ENCODE assay signal across 30 mouse cellular contexts in genomic region chr12:118034990-118035389, GRCm38 (mm10).
DNase-seq lines count a peak whose midpoint lies in the region; ATAC-seq and TF ChIP-seq lines count a peak whose summit lies in the region.
"Had no signal": no experiment of that assay in that cellular context is flagged by ENCODE, and none has a peak within 500 bp of the region (broad histone marks: within the 10 kb centered on the region; RNA-seq: fewer than 3 reads in every experiment).

No protein-coding gene starts in this region.

- no peaks in the 10 kb centered on the region for H3K36me3 ChIP-seq in midbrain, embryonic 10.5 days
- H3K36me3 ChIP-seq: hindbrain, embryonic 10.5 days; hindbrain, embryonic 15.5 days; kidney, embryonic 15.5 days; limb, embryonic 12.5 days; liver, embryonic 15.5 days; midbrain, embryonic 15.5 days; neural tube, embryonic 15.5 days had no signal

- no peak overlapping the region for H3K4me3 ChIP-seq in midbrain, embryonic 10.5 days
- no peak overlapping the region for H3K4me3 ChIP-seq in left cerebral cortex, adult 2 months
- H3K4me3 ChIP-seq: erythroblast, embryonic 14.5 days; hindbrain, embryonic 10.5 days; hindbrain, embryonic 15.5 days; kidney, embryonic 15.5 days; limb, embryonic 12.5 days; liver, embryonic 15.5 days; midbrain, embryonic 15.5 days; neural tube, embryonic 15.5 days had no signal

- 93% methylated on average over 1 of the region's 1 CpGs for WGBS in midbrain, embryonic 10.5 days

- TF ChIP-seq CTCF in left cerebral cortex, adult 2 months (IDR thresholded peaks at IDR 0.05): no peak

- H3K9me3 ChIP-seq in midbrain, embryonic 10.5 days (replicated peaks): no peaks in the 10 kb centered on the region
- H3K9me3 ChIP-seq: hindbrain, embryonic 10.5 days; hindbrain, embryonic 15.5 days; kidney, embryonic 15.5 days; limb, embryonic 12.5 days; liver, embryonic 15.5 days; midbrain, embryonic 15.5 days; neural tube, embryonic 15.5 days had no signal

- no peaks in the 10 kb centered on the region for H3K27me3 ChIP-seq in midbrain, embryonic 10.5 days (ENCODE audit: low read depth, poor library complexity, severe bottlenecking)
- H3K27me3 ChIP-seq: CH12.LX; hindbrain, embryonic 15.5 days; kidney, embryonic 15.5 days; limb, embryonic 12.5 days; liver, embryonic 15.5 days; midbrain, embryonic 15.5 days; neural tube, embryonic 15.5 days had no signal

- peaks cover 4% of the 10 kb centered on the region; the same call in 1 of the 2 replicates for H3K4me1 ChIP-seq in midbrain, embryonic 10.5 days
- H3K4me1 ChIP-seq: hindbrain, embryonic 15.5 days; kidney, embryonic 15.5 days; limb, embryonic 12.5 days; liver, embryonic 15.5 days; midbrain, embryonic 15.5 days had no signal

- H3K27ac ChIP-seq in midbrain, embryonic 10.5 days (replicated peaks): no peak overlapping the region
- no peak overlapping the region for H3K27ac ChIP-seq in left cerebral cortex, adult 2 months
- H3K27ac ChIP-seq: hindbrain, embryonic 10.5 days; hindbrain, embryonic 15.5 days; kidney, embryonic 15.5 days; limb, embryonic 12.5 days; liver, embryonic 15.5 days; midbrain, embryonic 15.5 days; neural tube, embryonic 15.5 days; stomach, postnatal 0 days had no signal

- intact Hi-C loops in left cerebral cortex, adult 2 months (cut with DNase I): no loop called here

- no peak for DNase-seq in cerebellum, postnatal 4 days (ENCODE audit: low spot score in 2 of 2)
- DNase-seq in cerebellum, adult 11 months: peak; percentile 49
- DNase-seq in cerebellum, adult 9-10 months: peak; percentile 80
- peak; percentile 45 to 47 for DNase-seq in cerebellum, postnatal 36 days
- DNase-seq in midbrain, embryonic 10.5 days (ENCODE audit: low spot score): no peak
- no peak for DNase-seq in layer of hippocampus, adult 11-12 months (ENCODE audit: low spot score)
- DNase-seq in left cerebral cortex, adult 2 months (ENCODE audit: extremely low spot score in 1 of 2, low spot score in 2 of 2): no peak
- DNase-seq: adrenal gland, postnatal 10 days; gastrocnemius, postnatal 36 days; heart, postnatal 14 days; kidney, adult 18-20 months; kidney, postnatal 25 days; lung, embryonic 14.5 days; lung, postnatal 14 days; retina, postnatal 1 day; right cerebral cortex, postnatal 25 days; thymus, adult 18-20 months; thymus, postnatal 25 days had no signal

- ATAC-seq in cerebellum, adult (ENCODE audit: insufficient number of reproducible peaks, low FRiP score, low TSS enrichment): peak; percentile 88
- ATAC-seq: forebrain, embryonic 16.5 days; midbrain, embryonic 15.5 days had no signal

Comparison
In these comparisons a context has a peak if more than half of its experiments do, and no peak if none do; other contexts are left out.
1. DNase-seq: peak in cerebellum, adult 11 months (single experiment), cerebellum, adult 9-10 months (single experiment) and cerebellum, postnatal 36 days (2 of 2); none in cerebellum, postnatal 4 days (0 of 2), midbrain, embryonic 10.5 days (single experiment), layer of hippocampus, adult 11-12 months (single experiment) and left cerebral cortex, adult 2 months (0 of 2).